In the genomic region with DNA sequence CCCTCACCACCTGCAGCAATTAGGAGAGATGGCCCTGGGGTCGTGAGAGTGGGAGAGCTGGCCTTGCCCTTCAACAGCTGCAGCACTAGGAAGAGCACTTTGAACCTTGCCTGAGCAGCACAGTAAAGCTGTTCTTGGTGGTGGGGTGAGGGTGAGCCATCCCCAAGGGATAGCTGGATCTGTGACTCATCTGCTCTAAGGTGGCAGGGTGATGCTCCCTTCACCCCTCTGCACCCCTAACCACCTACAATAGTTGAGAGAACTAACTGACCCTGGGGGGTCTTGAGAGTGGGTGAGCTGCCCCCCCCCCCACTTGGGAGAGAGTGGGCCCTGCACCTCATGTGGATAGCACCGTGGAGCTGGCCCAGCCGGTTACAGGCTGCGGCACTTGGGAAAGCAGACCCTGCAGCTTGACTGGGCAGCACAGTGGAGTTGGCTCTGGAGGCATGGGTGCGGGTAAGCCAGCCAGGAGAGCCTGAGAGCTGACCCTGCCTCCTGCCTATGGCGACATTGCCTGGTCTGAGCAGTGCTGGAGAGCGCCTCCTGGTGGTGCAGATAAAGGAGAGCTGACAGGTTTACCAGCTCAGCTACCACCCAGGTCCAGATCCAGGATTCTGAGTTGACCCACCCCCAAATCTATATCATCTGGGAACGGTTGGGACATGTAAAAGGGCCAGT, we compare ENCODE assay signal across 9 mouse cellular contexts. TPM values are rescaled to one million over a fixed set of nuclear protein-coding genes. Genes with fewer than 3 reads are reported as not detected.
DNase-seq lines count a peak whose midpoint lies in the region; ATAC-seq and TF ChIP-seq lines count a peak whose summit lies in the region.
"Had no signal": no experiment of that assay in that cellular context is flagged by ENCODE, and none has a peak within 500 bp of the region (broad histone marks: within the 10 kb centered on the region; RNA-seq: fewer than 3 reads in every experiment).

No protein-coding gene starts in this region.

- H3K27ac ChIP-seq in heart, adult 2 months = no peak overlapping the region
- H3K27ac ChIP-seq in heart, embryonic 12.5 days (ENCODE audit: poor library complexity, severe bottlenecking) = no peak overlapping the region
- H3K27ac ChIP-seq in intestine, embryonic 14.5 days (ENCODE audit: low read depth) = no peak overlapping the region
- H3K27ac ChIP-seq in lung, postnatal 0 days (ENCODE audit: low read length) = no peak overlapping the region
- H3K27ac ChIP-seq in stomach, postnatal 0 days (replicated peaks) = no peak overlapping the region
- H3K27ac ChIP-seq: liver, embryonic 15.5 days had no signal

- no peaks in the 10 kb centered on the region for H3K79me2 ChIP-seq in heart, adult 2 months (replicated peaks; ENCODE audit: control insufficient read depth, insufficient read depth, low read length)

- no peaks in the 10 kb centered on the region for H3K4me1 ChIP-seq in heart, adult 2 months (ENCODE audit: control insufficient read depth, insufficient read depth, low read length)
- no peaks in the 10 kb centered on the region for H3K4me1 ChIP-seq in heart, embryonic 12.5 days (replicated peaks)
- no peaks in the 10 kb centered on the region for H3K4me1 ChIP-seq in intestine, embryonic 14.5 days (replicated peaks; ENCODE audit: control insufficient read depth, insufficient read depth, low read length)
- no peaks in the 10 kb centered on the region for H3K4me1 ChIP-seq in lung, postnatal 0 days (ENCODE audit: insufficient read depth, low read depth, low read length)
- H3K4me1 ChIP-seq in stomach, postnatal 0 days (replicated peaks; ENCODE audit: control insufficient read depth, insufficient read depth) = no peaks in the 10 kb centered on the region
- H3K4me1 ChIP-seq: liver, embryonic 15.5 days had no signal

- TF ChIP-seq CTCF in heart, adult 2 months (IDR thresholded peaks at IDR 0.05) = peak; percentile 66
- TF ChIP-seq CTCF in lung, postnatal 0 days (IDR thresholded peaks at IDR 0.05) = peak; percentile 80
- peak; percentile 76 for TF ChIP-seq CTCF in stomach, postnatal 0 days (IDR thresholded peaks at IDR 0.05; ENCODE audit: low read depth)

- TF ChIP-seq POLR2A in heart, adult 2 months (IDR thresholded peaks at IDR 0.05; ENCODE audit: insufficient read depth, low read depth, low read length) = no peak

- ATAC-seq in heart, embryonic 12.5 days (ENCODE audit: insufficient number of reproducible peaks, low FRiP score) = no peak
- peak; percentile 85 for ATAC-seq in common myeloid progenitor, adult 5-6 weeks (replicated peaks; ENCODE audit: low read depth, poor library complexity, severe bottlenecking)
- peak; percentile 53; the same call in 1 of the 2 replicates for ATAC-seq in intestine, embryonic 14.5 days (replicated peaks; ENCODE audit: low FRiP score, low TSS enrichment, low read depth)
- ATAC-seq in lung, postnatal 0 days = peak; percentile 33
- ATAC-seq in stomach, postnatal 0 days (ENCODE audit: low FRiP score, low TSS enrichment) = peak; percentile 61

- TF ChIP-seq EP300 in heart, adult 2 months (IDR thresholded peaks at IDR 0.05; ENCODE audit: insufficient read depth, low read depth, low read length) = no peak
- no peak for TF ChIP-seq EP300 in lung, postnatal 0 days (IDR thresholded peaks at IDR 0.05)
- no peak for TF ChIP-seq EP300 in stomach, postnatal 0 days (optimal IDR thresholded peaks at IDR 0.05)

- intact Hi-C loops in heart, adult 2 months (cut with DNase I) = no loop called here

- H3K9me3 ChIP-seq in heart, embryonic 12.5 days (replicated peaks) = no peaks in the 10 kb centered on the region
- H3K9me3 ChIP-seq in intestine, embryonic 14.5 days (ENCODE audit: control insufficient read depth, low read length) = no peaks in the 10 kb centered on the region
- H3K9me3 ChIP-seq in lung, postnatal 0 days (ENCODE audit: low read length) = no peaks in the 10 kb centered on the region
- no peaks in the 10 kb centered on the region for H3K9me3 ChIP-seq in stomach, postnatal 0 days (ENCODE audit: control insufficient read depth, low read length)
- H3K9me3 ChIP-seq: liver, embryonic 15.5 days had no signal

- no peaks in the 10 kb centered on the region for H3K27me3 ChIP-seq in heart, adult 2 months (ENCODE audit: control insufficient read depth, insufficient read depth, low read length)
- no peaks in the 10 kb centered on the region for H3K27me3 ChIP-seq in heart, embryonic 12.5 days (replicated peaks)
- no peaks in the 10 kb centered on the region for H3K27me3 ChIP-seq in intestine, embryonic 14.5 days (replicated peaks; ENCODE audit: control insufficient read depth, insufficient read depth, low read length)
- H3K27me3 ChIP-seq in lung, postnatal 0 days (replicated peaks; ENCODE audit: insufficient read depth, low read length) = no peaks in the 10 kb centered on the region
- no peaks in the 10 kb centered on the region for H3K27me3 ChIP-seq in stomach, postnatal 0 days (ENCODE audit: control insufficient read depth, insufficient read depth, low read length)
- H3K27me3 ChIP-seq: liver, embryonic 15.5 days had no signal

- WGBS in heart, adult 2 months = 48% methylated on average over 8 of the region's 8 CpGs
- WGBS in heart, embryonic 12.5 days = 33% methylated on average over 8 of the region's 8 CpGs
- 44% methylated on average over 8 of the region's 8 CpGs for WGBS in intestine, embryonic 14.5 days
- WGBS in lung, postnatal 0 days = 39% methylated on average over 8 of the region's 8 CpGs
- WGBS in stomach, postnatal 0 days = 41% methylated on average over 8 of the region's 8 CpGs

- no peak overlapping the region for H3K4me3 ChIP-seq in heart, adult 2 months
- H3K4me3 ChIP-seq in heart, embryonic 12.5 days = no peak overlapping the region
- no peak overlapping the region for H3K4me3 ChIP-seq in intestine, embryonic 14.5 days (ENCODE audit: low read depth, low read length)
- no peak overlapping the region for H3K4me3 ChIP-seq in lung, postnatal 0 days (ENCODE audit: low read depth, low read length)
- no peak overlapping the region for H3K4me3 ChIP-seq in stomach, postnatal 0 days (ENCODE audit: low read depth, low read length)
- H3K4me3 ChIP-seq: liver, embryonic 15.5 days had no signal

- no peak overlapping the region for H3K9ac ChIP-seq in heart, adult 2 months (ENCODE audit: low read depth, low read length)
- H3K9ac ChIP-seq in heart, embryonic 12.5 days = no peak overlapping the region
- H3K9ac ChIP-seq in intestine, embryonic 14.5 days (ENCODE audit: low read length) = no peak overlapping the region
- no peak overlapping the region for H3K9ac ChIP-seq in lung, postnatal 0 days (replicated peaks; ENCODE audit: low read depth)
- H3K9ac ChIP-seq in stomach, postnatal 0 days (ENCODE audit: low read length) = no peak overlapping the region
- H3K9ac ChIP-seq: liver, embryonic 15.5 days had no signal

- peak; percentile 16 to 43 for DNase-seq in heart, adult 2 months
- peak; percentile 87 for DNase-seq in ES-CJ7 (ENCODE audit: low read depth, low spot score)
- no peak for DNase-seq in intestine, embryonic 14.5 days (ENCODE audit: low spot score)
- DNase-seq in lung, postnatal 0 days (ENCODE audit: low spot score) = peak; percentile 60
- peak; percentile 56 for DNase-seq in stomach, postnatal 0 days (ENCODE audit: low spot score)
- no peak for DNase-seq in gastrocnemius, adult 8-10 months (ENCODE audit: low spot score in 2 of 2)

- no peaks in the 10 kb centered on the region for H3K36me3 ChIP-seq in heart, adult 2 months (ENCODE audit: control insufficient read depth, insufficient read depth, low read length)
- no peaks in the 10 kb centered on the region for H3K36me3 ChIP-seq in heart, embryonic 12.5 days
- H3K36me3 ChIP-seq in intestine, embryonic 14.5 days (ENCODE audit: control insufficient read depth, insufficient read depth, low read length) = no peaks in the 10 kb centered on the region
- H3K36me3 ChIP-seq in lung, postnatal 0 days (ENCODE audit: insufficient read depth, low read length) = no peaks in the 10 kb centered on the region
- H3K36me3 ChIP-seq in stomach, postnatal 0 days (ENCODE audit: control insufficient read depth, insufficient read depth, low read length) = no peaks in the 10 kb centered on the region
- H3K36me3 ChIP-seq: liver, embryonic 15.5 days had no signal

- H3K4me2 ChIP-seq in heart, embryonic 12.5 days = no peak overlapping the region
- H3K4me2 ChIP-seq in intestine, embryonic 14.5 days (ENCODE audit: low read length) = no peak overlapping the region
- no peak overlapping the region for H3K4me2 ChIP-seq in lung, postnatal 0 days (replicated peaks; ENCODE audit: low read depth, low read length)
- H3K4me2 ChIP-seq in stomach, postnatal 0 days (replicated peaks; ENCODE audit: low read depth) = no peak overlapping the region
- H3K4me2 ChIP-seq: liver, embryonic 15.5 days had no signal

RNA-seq across cellular contexts. Expression of a gene that starts 12.1 kb away (rescaled TPM):
- 1 to 10 TPM; 2.1 to 3.0 TPM for total RNA-seq in heart, adult 2 months (2021)
- polyA plus RNA-seq in heart, adult 2 months (2012; rRNA removed) = 2.0 and 2.9 TPM in 2 replicates
- polyA plus RNA-seq in heart, embryonic 12.5 days (2016; fragmentation: Nextera tagmentation; extraction: Ambion mirVana) = 18.9 and 22.9 TPM in 2 replicates
- 0.69 TPM in 1 of 2 replicates, not detected in the other for total RNA-seq in common myeloid progenitor, adult 5-6 weeks (2017)
- 23.7 and 25.8 TPM in 2 replicates for polyA plus RNA-seq in intestine, embryonic 14.5 days (2014; fragmentation: Nextera tagmentation; extraction: Ambion mirVana)
- polyA plus RNA-seq in lung, postnatal 0 days (2015; fragmentation: Nextera tagmentation; extraction: Ambion mirVana) = 6.5 and 9.4 TPM in 2 replicates
- polyA plus RNA-seq in stomach, postnatal 0 days (2015; fragmentation: Nextera tagmentation; extraction: Ambion mirVana) = 5.2 and 5.5 TPM in 2 replicates
- under 1 TPM in 1 of 4 experiments, not detected in 3; 0.12 TPM for total RNA-seq in gastrocnemius, adult 8-10 months (2022)

RNA-seq across cellular contexts. Expression of a gene that starts 42.4 kb away (rescaled TPM):
- total RNA-seq in heart, adult 2 months (2021) = 1 to 10 TPM; 4.7 to 5.3 TPM
- polyA plus RNA-seq in heart, adult 2 months (2012; rRNA removed) = 7.8 and 10.8 TPM in 2 replicates
- 2.0 TPM in 2 replicates for polyA plus RNA-seq in heart, embryonic 12.5 days (2016; fragmentation: Nextera tagmentation; extraction: Ambion mirVana)
- total RNA-seq in common myeloid progenitor, adult 5-6 weeks (2017) = not detected in 2 replicates
- polyA plus RNA-seq in intestine, embryonic 14.5 days (2014; fragmentation: Nextera tagmentation; extraction: Ambion mirVana) = 5.0 and 5.9 TPM in 2 replicates
- 9.2 and 10.2 TPM in 2 replicates for polyA plus RNA-seq in lung, postnatal 0 days (2015; fragmentation: Nextera tagmentation; extraction: Ambion mirVana)
- 18.0 and 19.8 TPM in 2 replicates for polyA plus RNA-seq in stomach, postnatal 0 days (2015; fragmentation: Nextera tagmentation; extraction: Ambion mirVana)
- 1 to 10 TPM; 1.2 to 2.1 (median 1.8) TPM for total RNA-seq in gastrocnemius, adult 8-10 months (2022)

Comparison
In these comparisons a context has a peak if more than half of its experiments do, and no peak if none do; other contexts are left out.
1. DNase-seq: peak in heart, adult 2 months (2 of 2), ES-CJ7 (single experiment), lung, postnatal 0 days (single experiment) and stomach, postnatal 0 days (single experiment); none in intestine, embryonic 14.5 days (single experiment) and gastrocnemius, adult 8-10 months (0 of 2).
2. Peak in every context shown above with its lines, with median percentiles within 50 percentile points of each other: CTCF ChIP-seq.